Mouse (Mus musculus) forebrain, embryonic 12.5 days (tissue): ENCODE data around the gene Spib. TPM values are rescaled to one million over a fixed set of nuclear protein-coding genes. Genes with fewer than 3 reads are reported as not detected.
A peak's percentile ranks its signal among the peaks of the same experiment; 100 is the strongest.

Experiments used
- ATAC-seq: fragments of 200-750 bp; cut with Nextera tagmentation; 2 replicates; pipeline ENCODE4 v1.8.0; 2017; ENCODE audit warnings: moderate TSS enrichment; ENCODE audit not compliant: low FRiP score
- H3K27ac ChIP-seq: fragments of 300-500 bp; sonication (generic); 2 replicates; pipeline ENCODE4 v1.5.1; 2016; ENCODE audit warnings: mild to moderate bottlenecking
- H3K27me3 ChIP-seq: fragments of 300-500 bp; sonication (generic); 2 replicates; pipeline ENCODE4 v1.6.1; 2016; ENCODE audit warnings: mild to moderate bottlenecking
- H3K36me3 ChIP-seq: fragments of 300-500 bp; sonication (generic); replicated peaks from 2 replicates; pipeline ENCODE4 v1.6.1; 2016; ENCODE audit warnings: mild to moderate bottlenecking
- H3K4me1 ChIP-seq: fragments of 300-500 bp; sonication (generic); 2 replicates; pipeline ENCODE4 v1.6.1; 2016
- H3K4me2 ChIP-seq: fragments of 300-500 bp; sonication (generic); 2 replicates; pipeline ENCODE4 v1.6.1; 2016; ENCODE audit warnings: mild to moderate bottlenecking, moderate library complexity
- H3K4me3 ChIP-seq: fragments of 300-500 bp; sonication (generic); replicated peaks from 2 replicates; pipeline ENCODE4 v1.5.1; 2016; ENCODE audit warnings: mild to moderate bottlenecking
- H3K9ac ChIP-seq: fragments of 300-500 bp; sonication (generic); 2 replicates; pipeline ENCODE4 v1.6.1; 2016; ENCODE audit warnings: mild to moderate bottlenecking
- H3K9me3 ChIP-seq: fragments of 300-500 bp; sonication (generic); 2 replicates; pipeline ENCODE4 v1.6.1; 2016
- WGBS: fragments of 180-500 bp; shearing (Covaris S2); methylation state at CpG from one replicate; pipeline ENCODE4 v1.1.7; 2016; 5-methylcytosine and 5-hydroxymethylcytosine counted together
- polyA plus RNA-seq: library from polyadenylated mRNA; unstranded; fragments of >200 nt; fragmentation: Nextera tagmentation; extraction: Ambion mirVana; gene quantifications from 2 replicates; pipeline ENCODE4 v1.2.1, GENCODE M21; 2016

The Spib gene
- polyA plus RNA-seq, 1 experiment from 2014 or later, result not detected

DNA sequence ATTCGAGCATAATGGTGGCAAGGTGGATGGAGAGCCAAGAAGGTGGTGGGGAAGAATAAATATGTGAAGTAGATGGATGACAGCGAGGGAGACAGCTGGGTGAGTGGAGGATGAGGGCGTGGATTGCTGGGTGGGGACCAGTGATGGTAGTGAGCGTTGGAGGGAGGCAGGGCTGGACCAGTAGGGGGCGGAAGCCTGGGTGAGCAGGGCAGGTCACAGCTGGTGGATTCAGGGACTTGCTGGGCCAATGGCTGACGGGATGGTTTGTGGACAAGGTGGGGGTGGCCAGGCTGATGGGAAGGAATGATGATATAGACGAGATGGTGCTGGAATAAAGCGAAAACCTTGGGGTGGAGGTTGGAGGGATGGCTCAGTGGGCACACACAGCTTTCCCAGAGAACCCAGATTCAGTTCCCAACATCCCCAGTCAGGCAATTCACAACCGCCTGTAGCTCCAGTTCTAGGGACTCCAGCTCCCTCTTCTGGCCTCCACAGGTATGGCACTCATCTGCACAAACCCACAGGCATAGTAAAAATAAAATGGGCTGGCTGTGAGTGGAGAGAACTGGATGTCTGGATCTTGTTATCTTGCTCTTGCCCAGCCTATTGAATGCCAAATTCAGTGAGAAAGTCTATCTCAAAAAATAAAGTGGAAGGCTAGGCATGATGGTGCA, 12.5 kb downstream of the Spib start:
- Histone ChIP-seq H3K4me3 (no peak overlapping the region), H3K27ac (no peak overlapping the region), H3K4me2 (no peak overlapping the region), H3K27me3 (peaks cover 66% of the 10 kb centered on the region), H3K9ac (no peak overlapping the region), H3K9me3 (peaks cover 3% of the 10 kb centered on the region; the same call in 1 of the 2 replicates), H3K4me1 (peaks cover 6% of the 10 kb centered on the region; the same call in 1 of the 2 replicates), H3K36me3 (no peaks in the 10 kb centered on the region)
- no peak for ATAC-seq
- WGBS, result 72% methylated on average over 9 of the region's 9 CpGs

DNA sequence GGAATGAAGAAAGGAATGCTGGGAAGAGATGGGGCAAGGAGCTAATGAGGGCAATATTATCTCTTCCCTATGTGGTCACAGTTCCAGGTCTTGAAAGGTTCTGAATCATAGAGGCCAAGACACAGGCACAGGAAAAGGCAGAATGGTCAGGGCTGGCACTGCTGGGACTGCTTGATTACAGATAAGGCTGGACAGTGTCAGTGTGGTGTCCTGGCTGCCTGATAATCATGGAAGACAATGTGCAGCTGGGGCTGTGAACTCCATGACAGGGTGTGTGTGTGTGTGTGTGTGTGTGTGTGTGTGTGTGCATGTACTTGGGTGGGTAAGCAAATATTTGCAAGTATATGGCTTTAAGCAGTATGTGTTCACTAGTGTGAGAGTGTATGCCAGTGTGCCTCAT, 24.4 kb downstream of the Spib start:
- H3K4me3 ChIP-seq, result no peak overlapping the region
- no peak overlapping the region for H3K9ac ChIP-seq
- ATAC-seq, result no peak
- H3K27me3 ChIP-seq, result peaks cover 36% of the 10 kb centered on the region
- no peak overlapping the region for H3K27ac ChIP-seq
- no peak overlapping the region for H3K4me2 ChIP-seq
- peaks cover 2% of the 10 kb centered on the region; the same call in 1 of the 2 replicates for H3K9me3 ChIP-seq
- no peaks in the 10 kb centered on the region for H3K36me3 ChIP-seq
- H3K4me1 ChIP-seq, result no peaks in the 10 kb centered on the region

DNA sequence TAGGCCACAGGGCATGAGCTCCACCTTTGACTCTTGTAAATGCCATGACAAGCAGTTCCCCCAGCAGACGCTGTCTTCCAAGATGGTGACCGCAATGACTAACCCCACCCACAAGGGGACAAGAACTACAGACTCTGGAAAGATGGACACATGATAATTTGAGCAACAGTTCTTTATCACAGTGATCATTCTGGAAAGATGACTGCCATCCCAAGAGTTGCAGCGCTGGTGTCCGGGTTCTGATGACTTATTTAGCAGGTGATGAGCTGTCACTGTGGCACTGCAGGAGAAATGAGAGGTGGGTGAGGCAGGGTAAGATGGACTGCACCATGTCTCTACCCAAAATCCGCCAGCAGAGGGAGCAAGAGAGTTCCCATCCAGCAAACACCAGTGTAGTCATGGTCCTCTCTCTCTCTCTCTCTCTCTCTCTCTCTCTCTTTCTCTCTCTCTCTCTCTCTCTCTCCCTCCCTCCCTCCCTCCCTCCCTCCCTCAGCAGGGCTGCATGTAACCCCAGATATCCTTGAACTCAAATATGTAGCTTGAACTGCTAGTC, 30.2 kb downstream of the Spib start:
- 36% methylated on average over 5 of the region's 5 CpGs for WGBS
- H3K27ac ChIP-seq, result no peak overlapping the region
- no peak overlapping the region for H3K9ac ChIP-seq
- H3K4me2 ChIP-seq, result no peak overlapping the region
- H3K4me3 ChIP-seq, result no peak overlapping the region
- no peaks in the 10 kb centered on the region for H3K9me3 ChIP-seq
- H3K36me3 ChIP-seq, result peaks cover 7% of the 10 kb centered on the region; the same call in 1 of the 2 replicates
- peaks cover 25% of the 10 kb centered on the region for H3K27me3 ChIP-seq
- peak; percentile 51; the same call in 1 of the 2 replicates for ATAC-seq
- H3K4me1 ChIP-seq, result peaks cover 12% of the 10 kb centered on the region

DNA sequence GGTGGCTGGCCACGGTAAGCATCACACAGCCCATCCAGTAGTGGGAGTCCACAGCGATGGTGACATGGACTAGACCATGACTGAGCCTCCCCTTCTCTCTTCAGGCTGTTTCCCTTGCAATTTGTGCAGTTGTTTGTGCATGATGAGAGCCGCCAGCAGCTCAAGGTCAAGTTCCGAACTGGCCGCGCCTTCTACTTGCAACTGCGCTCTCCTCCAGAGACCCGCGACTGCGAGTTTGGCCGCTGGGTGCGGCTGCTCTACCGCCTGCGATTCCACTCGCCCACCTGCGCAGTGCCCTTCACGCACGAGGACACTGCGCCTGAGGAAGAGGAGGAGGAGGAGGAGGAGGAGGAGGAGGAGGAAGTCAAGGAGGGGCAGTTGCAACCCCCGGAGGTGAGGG, 31.8 kb downstream of the Spib start:
- Histone ChIP-seq H3K4me1 (peaks cover 20% of the 10 kb centered on the region), H3K27me3 (peaks cover 25% of the 10 kb centered on the region), H3K36me3 (peaks cover 7% of the 10 kb centered on the region; the same call in 1 of the 2 replicates), H3K9ac (no peak overlapping the region), H3K9me3 (no peaks in the 10 kb centered on the region), H3K4me2 (no peak overlapping the region), H3K4me3 (no peak overlapping the region), H3K27ac (no peak overlapping the region)
- 70% methylated on average over 20 of the region's 20 CpGs for WGBS
- no peak for ATAC-seq

DNA sequence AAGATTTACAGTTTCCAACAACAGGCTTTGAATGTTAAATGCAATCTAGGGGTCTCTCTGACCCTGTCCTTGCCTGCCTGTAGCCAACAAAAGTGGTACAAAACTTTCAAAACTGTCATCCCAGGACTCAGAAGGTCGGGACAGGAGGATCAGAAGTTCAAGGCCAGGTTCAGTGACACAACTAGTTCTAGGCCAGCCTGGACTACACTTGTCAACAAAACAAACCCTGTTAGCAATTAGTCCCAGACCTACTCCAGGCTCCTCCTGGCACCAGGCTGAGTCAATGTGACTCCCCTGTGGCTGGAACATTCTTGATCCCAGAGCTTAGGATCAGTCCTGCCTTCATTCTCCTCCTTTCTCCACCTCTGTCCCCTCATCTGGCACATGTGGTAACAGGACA, 32.9 kb downstream of the Spib start:
- Histone ChIP-seq H3K9ac (no peak overlapping the region), H3K4me2 (no peak overlapping the region), H3K9me3 (no peaks in the 10 kb centered on the region), H3K4me3 (no peak overlapping the region), H3K27me3 (peaks cover 25% of the 10 kb centered on the region), H3K4me1 (peaks cover 26% of the 10 kb centered on the region), H3K27ac (no peak overlapping the region), H3K36me3 (peaks cover 10% of the 10 kb centered on the region; the same call in 1 of the 2 replicates)
- no peak for ATAC-seq
- WGBS, result 72% methylated on average over 1 of the region's 1 CpGs

DNA sequence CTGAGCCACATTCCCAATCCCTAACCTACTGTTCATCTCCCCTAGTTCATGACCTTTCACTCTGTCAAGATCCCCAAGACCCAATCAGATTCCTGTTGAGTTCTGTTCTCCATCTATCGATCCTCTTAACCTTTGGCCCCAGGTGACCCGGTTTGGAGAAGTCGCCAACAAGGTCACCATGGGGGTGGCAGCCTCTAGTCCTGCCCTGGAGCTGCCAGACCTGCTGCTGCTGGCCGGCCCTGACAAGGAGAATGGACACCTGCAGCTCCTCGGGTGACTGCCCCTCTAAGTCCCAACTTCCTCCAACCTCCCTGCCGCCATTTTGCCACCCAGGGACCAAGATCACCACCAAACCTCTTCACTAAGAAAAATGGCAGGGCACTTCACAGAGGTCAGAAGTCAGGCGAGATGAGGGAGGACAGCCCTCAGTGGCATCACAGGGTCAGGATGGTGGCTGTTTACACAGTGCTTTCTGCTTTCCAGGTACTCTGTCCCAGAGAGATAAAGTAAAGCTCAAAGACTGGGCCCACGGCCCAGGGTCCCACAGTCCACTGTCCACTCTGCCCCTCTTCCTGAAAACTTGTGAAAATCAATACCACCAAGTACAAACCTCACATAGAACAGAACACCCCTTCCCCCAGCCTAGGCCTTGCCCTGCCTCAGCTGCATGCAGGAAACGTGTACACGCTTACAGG, 34.4 kb downstream of the Spib start:
- no peak overlapping the region for H3K27ac ChIP-seq
- ATAC-seq, result no peak
- H3K4me2 ChIP-seq, result peak overlapping the region; percentile 87
- peaks cover 20% of the 10 kb centered on the region for H3K36me3 ChIP-seq
- peaks cover 26% of the 10 kb centered on the region for H3K4me1 ChIP-seq
- H3K4me3 ChIP-seq, result peak overlapping the region; percentile 74
- WGBS, result 87% methylated on average over 10 of the region's 10 CpGs
- peak overlapping the region; percentile 84; the same call in 1 of the 2 replicates for H3K9ac ChIP-seq
- no peaks in the 10 kb centered on the region for H3K9me3 ChIP-seq
- H3K27me3 ChIP-seq, result peaks cover 20% of the 10 kb centered on the region

DNA sequence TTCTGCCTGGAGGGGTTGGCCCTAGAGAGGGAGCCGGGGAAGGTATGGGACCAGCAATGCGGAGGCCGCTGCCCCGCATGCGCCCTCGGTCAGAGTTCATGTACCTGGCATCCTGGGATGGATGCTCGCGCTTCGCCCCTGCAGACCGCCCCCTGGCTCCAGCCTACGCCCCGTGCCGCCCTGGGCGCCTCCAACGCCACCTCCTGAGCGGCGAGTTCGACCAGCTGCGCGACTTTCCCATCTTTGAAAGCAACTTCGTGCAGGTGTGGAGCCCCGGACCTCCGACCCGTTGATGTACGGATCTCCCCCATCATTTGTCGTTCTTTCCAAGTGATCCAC, 35.1 kb downstream of the Spib start:
- Histone ChIP-seq H3K4me2 (peak overlapping the region; percentile 87), H3K4me1 (peaks cover 26% of the 10 kb centered on the region), H3K27me3 (peaks cover 20% of the 10 kb centered on the region), H3K9me3 (no peaks in the 10 kb centered on the region), H3K9ac (peak overlapping the region; percentile 84), H3K36me3 (peaks cover 28% of the 10 kb centered on the region), H3K27ac (peak overlapping the region; percentile 96), H3K4me3 (peak overlapping the region; percentile 74)
- no peak for ATAC-seq
- WGBS, result under 1% methylated on average over 26 of the region's 26 CpGs

DNA sequence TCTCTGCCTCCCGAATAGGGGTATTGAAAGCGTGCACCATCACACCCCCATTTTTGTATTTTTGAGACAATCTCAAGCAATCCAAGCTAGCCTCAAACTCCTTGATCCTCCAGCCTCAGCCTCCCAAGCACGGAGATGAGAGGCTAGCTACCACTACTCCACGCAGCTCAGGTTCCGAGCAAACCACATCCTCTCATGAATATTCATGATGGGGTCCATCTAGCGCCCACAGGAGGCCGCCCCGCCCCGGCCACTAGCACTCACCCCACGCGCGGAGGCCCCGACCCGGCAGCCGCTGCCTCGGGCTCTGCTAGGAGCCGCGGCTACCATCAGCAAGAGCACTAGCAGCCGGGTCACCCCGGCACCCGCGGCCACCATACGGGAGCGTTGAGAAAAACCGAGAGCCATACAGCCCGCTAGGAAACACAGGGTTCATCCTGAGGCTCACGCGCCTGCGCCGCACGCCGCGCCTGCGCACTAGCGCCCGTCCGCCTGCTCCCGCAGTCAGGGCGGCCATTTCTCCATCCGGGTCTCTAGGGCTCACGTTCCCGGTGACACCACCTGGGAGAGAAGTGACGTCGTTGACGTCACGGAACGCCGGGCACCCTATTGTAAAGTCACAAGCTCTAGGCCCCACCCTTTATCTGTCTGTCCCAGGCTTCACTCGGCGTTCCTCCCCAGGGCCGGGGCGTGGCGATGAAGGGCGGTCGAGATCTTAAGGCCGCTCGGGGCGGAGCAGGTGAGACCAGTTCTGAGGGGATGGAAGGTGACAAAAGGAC, 35.7 kb downstream of the Spib start, which contains the start of the genes Emc10 and Fam71e1:
Gene Emc10 (minus strand): TSS at position 538 of the 779 bp plus-strand sequence.
Gene Fam71e1 (plus strand): TSS at position 590 of the 779 bp plus-strand sequence.
- H3K4me3 ChIP-seq, result peak within 1 kb of the TSS; percentile 74
- peak within 1 kb of the TSS; percentile 87 for H3K4me2 ChIP-seq
- H3K27me3 ChIP-seq, result peaks cover 20% of the 10 kb centered on the region
- WGBS, result 1% methylated on average over 58 of the region's 58 CpGs
- H3K4me1 ChIP-seq, result peaks cover 26% of the 10 kb centered on the region
- peak within 1 kb of the TSS; percentile 96 for H3K27ac ChIP-seq
- no peaks in the 10 kb centered on the region for H3K9me3 ChIP-seq
- ATAC-seq, result peak; percentile 96
- H3K9ac ChIP-seq, result peak within 1 kb of the TSS; percentile 84
- peaks cover 33% of the 10 kb centered on the region for H3K36me3 ChIP-seq

DNA sequence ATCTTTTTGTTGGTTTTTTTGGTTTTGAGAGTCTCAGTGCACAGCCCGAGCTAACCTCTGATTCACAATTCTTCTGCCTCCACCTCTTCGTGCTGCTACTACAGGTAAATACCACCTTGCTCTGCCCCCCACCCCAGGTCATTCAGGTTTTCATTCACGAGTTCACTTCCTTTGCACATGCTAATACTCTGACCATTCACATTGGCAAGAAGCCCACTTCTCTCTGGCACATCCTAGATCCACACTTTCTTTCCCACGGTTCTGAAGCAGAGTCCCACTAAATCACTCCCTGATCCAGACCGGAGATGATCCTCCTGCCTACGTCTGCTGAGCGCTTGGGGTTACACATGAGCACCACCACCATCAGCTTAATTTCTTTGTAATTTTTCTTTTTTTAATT, 36.8 kb downstream of the Spib start:
- Histone ChIP-seq H3K27ac (no peak overlapping the region), H3K27me3 (peaks cover 11% of the 10 kb centered on the region; the same call in 1 of the 2 replicates), H3K9me3 (no peaks in the 10 kb centered on the region), H3K9ac (peak overlapping the region; percentile 81; the same call in 1 of the 2 replicates), H3K36me3 (peaks cover 44% of the 10 kb centered on the region), H3K4me3 (peak overlapping the region; percentile 74), H3K4me1 (peaks cover 26% of the 10 kb centered on the region), H3K4me2 (peak overlapping the region; percentile 87)
- 87% methylated on average over 7 of the region's 7 CpGs for WGBS
- no peak for ATAC-seq

DNA sequence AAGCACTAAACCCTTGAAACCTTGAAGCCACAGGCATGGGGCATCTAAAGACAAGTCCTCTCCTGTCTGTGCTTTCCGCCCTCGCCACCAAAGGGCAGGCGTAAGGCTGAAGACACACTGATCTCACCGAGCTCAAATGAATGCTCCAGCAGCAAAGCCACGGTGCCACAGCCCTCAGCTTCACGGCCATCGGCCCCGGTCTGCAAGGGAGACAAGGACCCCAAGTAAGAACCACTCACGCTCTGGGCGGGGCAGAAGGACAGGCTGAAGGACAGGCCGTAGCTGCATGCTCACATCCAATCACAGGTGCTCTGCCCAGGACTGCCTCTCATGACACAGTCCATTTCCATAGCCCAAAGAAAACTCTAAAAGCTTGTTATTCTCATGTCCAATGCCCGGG, 37.2 kb downstream of the Spib start:
- Histone ChIP-seq H3K36me3 (peaks cover 48% of the 10 kb centered on the region), H3K4me3 (0 out of 2 replicates have a peak overlapping the region, but pooled peaks have one; percentile 74), H3K4me2 (peak overlapping the region; percentile 87), H3K9me3 (no peaks in the 10 kb centered on the region), H3K27me3 (peaks cover 7% of the 10 kb centered on the region; the same call in 1 of the 2 replicates), H3K9ac (no peak overlapping the region), H3K4me1 (peaks cover 26% of the 10 kb centered on the region), H3K27ac (no peak overlapping the region)
- no peak for ATAC-seq
- WGBS, result 92% methylated on average over 12 of the region's 12 CpGs

DNA sequence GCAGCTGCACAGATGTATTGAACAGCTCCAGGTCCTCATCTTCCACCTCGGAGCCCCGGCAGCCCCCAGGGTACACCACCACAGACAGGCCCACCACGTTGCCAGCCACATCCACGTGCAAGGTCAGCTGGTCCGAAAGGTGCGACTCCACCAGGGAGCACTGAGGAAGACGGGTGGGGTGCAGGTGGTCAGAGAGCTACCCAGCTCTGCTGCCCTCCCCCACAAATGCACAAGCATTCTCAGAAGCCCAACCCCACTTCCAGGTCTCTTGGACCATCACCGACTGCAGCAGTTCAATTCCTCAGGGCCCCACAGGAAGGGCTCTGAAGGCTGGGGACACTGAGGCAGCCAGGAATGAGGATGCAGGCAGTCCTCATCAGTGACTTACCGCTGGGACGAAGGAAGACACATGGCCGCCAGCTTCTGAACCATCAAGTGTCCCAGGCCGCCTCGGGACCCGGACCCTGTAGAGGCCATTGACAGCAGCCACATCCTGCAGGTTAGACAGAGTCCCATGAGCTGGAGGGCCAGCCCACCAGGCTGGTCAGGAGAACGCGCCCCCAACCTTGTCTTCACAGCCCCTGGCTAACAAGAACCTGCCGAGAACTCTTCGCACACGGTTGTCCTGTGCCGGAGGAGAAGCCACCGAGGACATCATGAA, 39.6 kb downstream of the Spib start:
- no peaks in the 10 kb centered on the region for H3K9me3 ChIP-seq
- H3K9ac ChIP-seq, result no peak overlapping the region
- H3K27ac ChIP-seq, result no peak overlapping the region
- H3K4me2 ChIP-seq, result no peak overlapping the region
- 93% methylated on average over 21 of the region's 21 CpGs for whole genome bisulfite sequencing
- ATAC-seq, result no peak
- H3K4me3 ChIP-seq, result no peak overlapping the region
- no peaks in the 10 kb centered on the region for H3K27me3 ChIP-seq
- H3K4me1 ChIP-seq, result peaks cover 20% of the 10 kb centered on the region
- peaks cover 57% of the 10 kb centered on the region for H3K36me3 ChIP-seq
